Mouse (Mus musculus): ENCODE results near the gene F2. TPM values are rescaled to one million over a fixed set of nuclear protein-coding genes. Genes with fewer than 3 reads are reported as not detected.

Gene F2
- 14.2 and 17.4 TPM in 2 replicates for polyA plus RNA-seq (2015; fragmentation: Nextera tagmentation; extraction: Ambion mirVana)

DNA sequence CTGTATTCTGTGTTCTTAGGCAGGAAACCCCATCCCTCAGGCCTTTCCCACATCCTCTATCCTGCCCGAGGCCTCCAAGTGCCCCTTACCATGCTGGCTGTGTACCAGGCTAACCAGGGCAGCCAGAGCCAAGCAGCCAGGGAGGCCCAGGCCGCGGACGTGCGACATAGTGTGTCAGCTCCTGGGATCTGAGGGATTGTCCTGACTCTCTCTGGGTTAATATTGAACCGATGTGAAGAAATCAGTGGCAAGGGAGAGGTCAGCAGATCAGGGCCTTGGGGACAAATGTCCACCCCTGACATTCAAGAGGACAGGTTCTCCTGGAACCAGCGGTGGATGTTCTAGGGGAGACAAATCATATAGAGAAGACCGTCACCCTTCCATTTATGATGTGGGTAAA, at the start of gene F2:
TSS of gene F2 (minus strand) at position 186 of the 400 bp plus-strand sequence.
- WGBS, result 79% methylated on average over 8 of the region's 8 CpGs

GRCm38 (mm10) chr2:91683919-91684318, 47.7 kb upstream of the F2 start:
- ATAC-seq (ENCODE audit: insufficient read depth, low FRiP score), result no peak
- no peak overlapping the region for H3K4me2 ChIP-seq (ENCODE audit: low read depth, low read length)
- H3K9ac ChIP-seq (ENCODE audit: low read length), result no peak overlapping the region
- H3K4me3 ChIP-seq (replicated peaks; ENCODE audit: low read length), result no peak overlapping the region
- no peak overlapping the region for H3K27ac ChIP-seq (ENCODE audit: low read length)
- 0 out of 2 replicates have a peak, but pooled peaks cover 12% of the 10 kb centered on the region for H3K36me3 ChIP-seq (ENCODE audit: control insufficient read depth, insufficient read depth, low read length)
- no peaks in the 10 kb centered on the region for H3K27me3 ChIP-seq (ENCODE audit: control insufficient read depth, insufficient read depth, low read length)
- no peaks in the 10 kb centered on the region for H3K9me3 ChIP-seq (replicated peaks; ENCODE audit: control insufficient read depth, low read length)
- 69% methylated on average over 8 of the region's 8 CpGs for WGBS
- no peaks in the 10 kb centered on the region for H3K4me1 ChIP-seq (ENCODE audit: control insufficient read depth, insufficient read depth, low read length)

More for the DNA sequence above, at the start of gene F2:
- H3K4me1 ChIP-seq (ENCODE audit: control insufficient read depth, insufficient read depth, low read length), result no peaks in the 10 kb centered on the region
- ATAC-seq (ENCODE audit: insufficient read depth, low FRiP score), result no peak; the same call in 1 of the 2 replicates
- H3K4me2 ChIP-seq (ENCODE audit: low read depth, low read length), result no peak within 1 kb of the TSS
- no peaks in the 10 kb centered on the region for H3K27me3 ChIP-seq (ENCODE audit: control insufficient read depth, insufficient read depth, low read length)
- H3K27ac ChIP-seq (ENCODE audit: low read length), result peak within 1 kb of the TSS; percentile 74
- no peaks in the 10 kb centered on the region for H3K9me3 ChIP-seq (replicated peaks; ENCODE audit: control insufficient read depth, low read length)
- H3K36me3 ChIP-seq (ENCODE audit: control insufficient read depth, insufficient read depth, low read length), result no peaks in the 10 kb centered on the region
- H3K4me3 ChIP-seq (replicated peaks; ENCODE audit: low read length), result no peak within 1 kb of the TSS
- no peak within 1 kb of the TSS for H3K9ac ChIP-seq (ENCODE audit: low read length)

DNA sequence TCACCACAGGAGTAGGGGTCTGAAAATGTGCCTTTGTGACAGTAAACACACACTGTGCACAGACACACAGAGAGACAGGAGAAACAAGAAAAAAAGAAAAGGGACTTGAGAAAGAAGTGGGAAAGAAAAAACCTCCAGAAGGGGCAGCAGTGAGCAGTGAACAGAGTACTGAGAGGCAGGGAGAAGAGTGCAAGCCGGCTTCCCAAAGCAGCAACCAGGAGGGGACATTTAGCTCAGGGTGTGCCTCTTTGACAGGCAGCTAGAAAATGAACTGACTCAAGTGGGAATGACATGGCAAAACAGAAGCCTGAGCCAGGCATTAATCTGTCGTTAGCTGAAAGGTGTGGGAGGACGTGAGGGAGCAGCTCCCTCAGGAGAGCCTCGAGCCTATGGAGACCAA, 46.6 kb upstream of the F2 start:
- H3K36me3 ChIP-seq (ENCODE audit: control insufficient read depth, insufficient read depth, low read length), result 0 out of 2 replicates have a peak, but pooled peaks cover 5% of the 10 kb centered on the region
- H3K4me1 ChIP-seq (ENCODE audit: control insufficient read depth, insufficient read depth, low read length), result no peaks in the 10 kb centered on the region
- no peaks in the 10 kb centered on the region for H3K27me3 ChIP-seq (ENCODE audit: control insufficient read depth, insufficient read depth, low read length)
- no peak overlapping the region for H3K27ac ChIP-seq (ENCODE audit: low read length)
- no peak overlapping the region for H3K9ac ChIP-seq (ENCODE audit: low read length)
- H3K9me3 ChIP-seq (replicated peaks; ENCODE audit: control insufficient read depth, low read length), result no peaks in the 10 kb centered on the region
- no peak overlapping the region for H3K4me2 ChIP-seq (ENCODE audit: low read depth, low read length)
- 50% methylated on average over 4 of the region's 4 CpGs for WGBS
- peak; percentile 40; the same call in 1 of the 2 replicates for ATAC-seq (ENCODE audit: insufficient read depth, low FRiP score)
- no peak overlapping the region for H3K4me3 ChIP-seq (replicated peaks; ENCODE audit: low read length)

- ATAC-seq (ENCODE audit: insufficient read depth, low FRiP score), result no peak
- Histone ChIP-seq H3K4me1 (ENCODE audit: control insufficient read depth, insufficient read depth, low read length) (no peaks in the 10 kb centered on the region), H3K9me3 (replicated peaks; ENCODE audit: control insufficient read depth, low read length) (no peaks in the 10 kb centered on the region), H3K9ac (ENCODE audit: low read length) (no peak overlapping the region), H3K27me3 (ENCODE audit: control insufficient read depth, insufficient read depth, low read length) (no peaks in the 10 kb centered on the region), H3K27ac (ENCODE audit: low read length) (no peak overlapping the region), H3K4me3 (replicated peaks; ENCODE audit: low read length) (no peak overlapping the region), H3K4me2 (ENCODE audit: low read depth, low read length) (no peak overlapping the region), H3K36me3 (ENCODE audit: control insufficient read depth, insufficient read depth, low read length) (peaks cover 9% of the 10 kb centered on the region; the same call in 1 of the 2 replicates)
Measured at GRCm38 (mm10) chr2:91676961-91677360, 40.7 kb upstream of the F2 start.

DNA sequence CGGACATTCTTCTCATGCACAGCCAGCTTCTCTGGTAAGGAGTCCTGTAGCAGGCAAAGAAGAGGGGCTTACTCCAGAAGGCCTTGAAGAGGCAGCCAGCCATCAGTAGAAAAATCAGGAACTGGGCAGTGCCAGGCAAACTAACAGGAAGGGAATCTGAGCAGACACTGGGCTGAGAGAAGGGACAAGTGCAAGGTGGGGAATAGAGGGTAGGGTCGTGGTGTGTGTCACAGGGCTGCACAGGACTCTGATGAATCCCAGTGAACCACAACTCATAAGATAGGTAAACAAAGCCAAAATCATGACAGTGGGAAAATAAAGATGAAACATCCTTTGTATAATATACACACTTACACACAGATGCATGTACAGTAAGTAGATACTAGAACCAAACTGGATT, 40.2 kb upstream of the F2 start:
- H3K9me3 ChIP-seq (replicated peaks; ENCODE audit: control insufficient read depth, low read length), result no peaks in the 10 kb centered on the region

GRCm38 (mm10) chr2:91674895-91675294, 38.7 kb upstream of the F2 start:
- Histone ChIP-seq H3K4me1 (ENCODE audit: control insufficient read depth, insufficient read depth, low read length) (no peaks in the 10 kb centered on the region), H3K27me3 (ENCODE audit: control insufficient read depth, insufficient read depth, low read length) (no peaks in the 10 kb centered on the region), H3K9ac (ENCODE audit: low read length) (no peak overlapping the region), H3K4me3 (replicated peaks; ENCODE audit: low read length) (no peak overlapping the region), H3K4me2 (ENCODE audit: low read depth, low read length) (no peak overlapping the region), H3K9me3 (replicated peaks; ENCODE audit: control insufficient read depth, low read length) (no peaks in the 10 kb centered on the region), H3K27ac (ENCODE audit: low read length) (no peak overlapping the region), H3K36me3 (ENCODE audit: control insufficient read depth, insufficient read depth, low read length) (peaks cover 11% of the 10 kb centered on the region)
- 92% methylated on average over 5 of the region's 5 CpGs for WGBS
- no peak for ATAC-seq (ENCODE audit: insufficient read depth, low FRiP score)

More for the DNA sequence above, 40.2 kb upstream of the F2 start:
- no peaks in the 10 kb centered on the region for H3K27me3 ChIP-seq (ENCODE audit: control insufficient read depth, insufficient read depth, low read length)
- no peak overlapping the region for H3K4me3 ChIP-seq (replicated peaks; ENCODE audit: low read length)
- no peak for ATAC-seq (ENCODE audit: insufficient read depth, low FRiP score)
- H3K36me3 ChIP-seq (ENCODE audit: control insufficient read depth, insufficient read depth, low read length), result peaks cover 7% of the 10 kb centered on the region; the same call in 1 of the 2 replicates
- no peak overlapping the region for H3K9ac ChIP-seq (ENCODE audit: low read length)
- no peaks in the 10 kb centered on the region for H3K4me1 ChIP-seq (ENCODE audit: control insufficient read depth, insufficient read depth, low read length)
- 73% methylated on average over 2 of the region's 2 CpGs for WGBS
- H3K4me2 ChIP-seq (ENCODE audit: low read depth, low read length), result no peak overlapping the region
- H3K27ac ChIP-seq (ENCODE audit: low read length), result no peak overlapping the region

- ATAC-seq (ENCODE audit: insufficient read depth, low FRiP score), result no peak
- H3K9ac ChIP-seq (ENCODE audit: low read length), result no peak overlapping the region
- no peak overlapping the region for H3K4me2 ChIP-seq (ENCODE audit: low read depth, low read length)
- no peak overlapping the region for H3K4me3 ChIP-seq (replicated peaks; ENCODE audit: low read length)
- no peak overlapping the region for H3K27ac ChIP-seq (ENCODE audit: low read length)
- peaks cover 15% of the 10 kb centered on the region for H3K36me3 ChIP-seq (ENCODE audit: control insufficient read depth, insufficient read depth, low read length)
- WGBS, result 87% methylated on average over 2 of the region's 2 CpGs
- no peaks in the 10 kb centered on the region for H3K27me3 ChIP-seq (ENCODE audit: control insufficient read depth, insufficient read depth, low read length)
- no peaks in the 10 kb centered on the region for H3K9me3 ChIP-seq (replicated peaks; ENCODE audit: control insufficient read depth, low read length)
- no peaks in the 10 kb centered on the region for H3K4me1 ChIP-seq (ENCODE audit: control insufficient read depth, insufficient read depth, low read length)
Measured at GRCm38 (mm10) chr2:91673587-91673986, 37.4 kb upstream of the F2 start.

DNA sequence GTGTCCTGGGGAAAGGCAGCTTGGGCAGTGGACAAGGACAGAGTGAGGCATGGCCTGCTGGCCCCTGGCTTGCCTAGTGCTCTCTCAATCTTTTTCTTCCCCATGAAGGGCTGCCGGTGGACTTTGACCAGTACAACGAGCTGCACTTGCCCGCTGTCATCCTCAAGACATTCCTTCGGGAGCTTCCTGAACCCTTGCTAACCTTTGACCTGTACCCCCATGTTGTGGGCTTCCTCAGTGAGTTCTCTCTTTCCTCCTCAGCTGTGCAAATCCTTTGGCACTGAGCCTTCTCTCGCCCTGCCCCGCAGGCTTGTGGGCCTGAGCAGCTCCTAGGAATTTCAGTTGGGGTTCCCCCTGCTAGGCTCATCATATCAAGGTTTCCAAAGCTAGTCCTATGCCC, 33.8 kb upstream of the F2 start:
- peaks cover 28% of the 10 kb centered on the region for H3K36me3 ChIP-seq (ENCODE audit: control insufficient read depth, insufficient read depth, low read length)
- WGBS, result 86% methylated on average over 6 of the region's 6 CpGs

GRCm38 (mm10) chr2:91669326-91669725, 33.1 kb upstream of the F2 start:
- Histone ChIP-seq H3K27me3 (ENCODE audit: control insufficient read depth, insufficient read depth, low read length) (no peaks in the 10 kb centered on the region), H3K27ac (ENCODE audit: low read length) (no peak overlapping the region), H3K9ac (ENCODE audit: low read length) (no peak overlapping the region), H3K9me3 (replicated peaks; ENCODE audit: control insufficient read depth, low read length) (no peaks in the 10 kb centered on the region), H3K4me1 (ENCODE audit: control insufficient read depth, insufficient read depth, low read length) (no peaks in the 10 kb centered on the region), H3K4me3 (replicated peaks; ENCODE audit: low read length) (no peak overlapping the region), H3K4me2 (ENCODE audit: low read depth, low read length) (no peak overlapping the region), H3K36me3 (ENCODE audit: control insufficient read depth, insufficient read depth, low read length) (peaks cover 27% of the 10 kb centered on the region)
- ATAC-seq (ENCODE audit: insufficient read depth, low FRiP score), result no peak
- WGBS, result 92% methylated on average over 8 of the region's 8 CpGs

More for the DNA sequence above, 33.8 kb upstream of the F2 start:
- H3K4me1 ChIP-seq (ENCODE audit: control insufficient read depth, insufficient read depth, low read length), result no peaks in the 10 kb centered on the region
- no peak overlapping the region for H3K27ac ChIP-seq (ENCODE audit: low read length)
- H3K9me3 ChIP-seq (replicated peaks; ENCODE audit: control insufficient read depth, low read length), result no peaks in the 10 kb centered on the region
- H3K27me3 ChIP-seq (ENCODE audit: control insufficient read depth, insufficient read depth, low read length), result no peaks in the 10 kb centered on the region
- H3K4me3 ChIP-seq (replicated peaks; ENCODE audit: low read length), result no peak overlapping the region
- ATAC-seq (ENCODE audit: insufficient read depth, low FRiP score), result no peak
- no peak overlapping the region for H3K4me2 ChIP-seq (ENCODE audit: low read depth, low read length)
- no peak overlapping the region for H3K9ac ChIP-seq (ENCODE audit: low read length)

Data from stomach, embryonic 16.5 days (tissue).